In the genomic region with DNA sequence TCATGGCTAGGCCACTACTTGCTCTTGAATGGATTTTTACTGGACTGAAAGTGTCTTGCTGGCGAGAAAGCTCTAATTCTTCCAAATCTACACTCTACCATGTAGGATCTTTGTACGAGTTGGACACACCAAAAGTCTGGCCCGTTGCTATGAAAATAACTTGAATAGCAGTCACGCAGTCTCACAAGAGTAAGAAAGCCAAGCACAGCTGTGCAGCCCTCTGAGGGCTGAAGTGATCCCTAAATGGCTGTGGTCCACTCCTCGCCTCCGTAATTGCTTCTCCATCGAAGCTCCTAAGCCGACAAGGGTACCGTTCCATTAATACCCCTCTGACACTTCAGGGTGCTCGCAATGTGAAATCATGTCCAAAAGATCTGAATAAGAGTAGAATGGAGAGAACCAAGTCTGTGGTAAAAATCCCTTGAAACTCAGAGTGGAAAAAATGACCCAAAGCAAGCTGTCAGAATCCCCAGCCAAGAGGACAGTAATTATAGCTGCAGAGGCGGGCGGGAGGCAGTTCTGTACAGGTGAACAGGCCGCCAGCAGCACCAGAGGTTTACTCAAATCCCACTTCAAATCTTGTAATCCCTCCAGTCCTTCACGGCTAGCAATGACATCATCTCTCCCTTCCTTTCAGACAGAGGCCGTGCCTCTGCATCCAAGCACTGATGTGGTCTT, we compare ENCODE assay signal across 29 mouse cellular contexts.
DNase-seq lines count a peak whose midpoint lies in the region; ATAC-seq lines count a peak whose summit lies in the region.
"Had no signal": no experiment of that assay in that cellular context is flagged by ENCODE, and none has a peak within 500 bp of the region (broad histone marks: within the 10 kb centered on the region; RNA-seq: fewer than 3 reads in every experiment).

No protein-coding gene starts in this region.

- ATAC-seq in limb, embryonic 15.5 days (ENCODE audit: insufficient number of reproducible peaks, low FRiP score, low TSS enrichment, low read depth), result peak; percentile 66
- no peak for ATAC-seq in monocyte, adult 5-6 weeks (replicated peaks; ENCODE audit: insufficient number of reproducible peaks, low FRiP score, low TSS enrichment, poor library complexity, severe bottlenecking)
- ATAC-seq: CD4-positive, CD25-positive, alpha-beta regulatory T cell, adult 4 months; forebrain, embryonic 15.5 days; inflammation-experienced regulatory T-cells, adult 6 months had no signal

- intact Hi-C loops in gastrocnemius, postnatal 36 days (cut with DNase I), result no loop called here

- peak overlapping the region; percentile 84 for H3K27ac ChIP-seq in limb, embryonic 15.5 days
- H3K27ac ChIP-seq: forebrain, embryonic 10.5 days; forebrain, embryonic 15.5 days; heart, adult 2 months; heart, embryonic 13.5 days; hindbrain, embryonic 15.5 days; kidney, embryonic 15.5 days; liver, embryonic 15.5 days; midbrain, embryonic 10.5 days; stomach, postnatal 0 days had no signal

- WGBS in limb, embryonic 15.5 days, result 61% methylated on average over 15 of the region's 15 CpGs

- H3K36me3 ChIP-seq in limb, embryonic 15.5 days, result no peaks in the 10 kb centered on the region
- H3K36me3 ChIP-seq: forebrain, embryonic 10.5 days; forebrain, embryonic 15.5 days; heart, embryonic 13.5 days; hindbrain, embryonic 15.5 days; kidney, embryonic 15.5 days; liver, embryonic 15.5 days; midbrain, embryonic 10.5 days had no signal

- no peak overlapping the region for H3K9ac ChIP-seq in limb, embryonic 15.5 days
- H3K9ac ChIP-seq: forebrain, embryonic 15.5 days; heart, embryonic 13.5 days; hindbrain, embryonic 15.5 days; kidney, embryonic 15.5 days; liver, embryonic 15.5 days; lung, embryonic 14.5 days had no signal

- peak; percentile 48 for DNase-seq in gastrocnemius, adult 18-20 months (ENCODE audit: low spot score)
- no peak for DNase-seq in gastrocnemius, postnatal 36 days
- peak; percentile 68 for DNase-seq in adipocyte (ENCODE audit: low spot score)
- peak; percentile 23 for DNase-seq in gastrocnemius, postnatal 10 days
- no peak for DNase-seq in urinary bladder, adult 18-20 months (ENCODE audit: low spot score in 2 of 2)
- DNase-seq in kidney, postnatal 10 days, result no peak
- DNase-seq: adrenal gland, adult 2 months; cerebellum, adult 11 months; cerebellum, postnatal 10 days; kidney, adult 11 months; kidney, postnatal 4 days; lung, embryonic 14.5 days; lung, postnatal 14 days; right cerebral cortex, adult 18-20 months; thymus, adult 2 months; thymus, postnatal 36 days had no signal

- H3K9me3 ChIP-seq in limb, embryonic 15.5 days, result no peaks in the 10 kb centered on the region
- H3K9me3 ChIP-seq: forebrain, embryonic 10.5 days; forebrain, embryonic 15.5 days; heart, embryonic 13.5 days; hindbrain, embryonic 15.5 days; kidney, embryonic 15.5 days; liver, embryonic 15.5 days; midbrain, embryonic 10.5 days had no signal

- peaks cover 13% of the 10 kb centered on the region for H3K4me1 ChIP-seq in limb, embryonic 15.5 days
- H3K4me1 ChIP-seq: forebrain, embryonic 15.5 days; liver, embryonic 15.5 days had no signal

- no peak overlapping the region for H3K4me2 ChIP-seq in limb, embryonic 15.5 days
- H3K4me2 ChIP-seq: forebrain, embryonic 15.5 days; heart, embryonic 13.5 days; hindbrain, embryonic 15.5 days; kidney, embryonic 15.5 days; liver, embryonic 15.5 days; lung, embryonic 14.5 days had no signal

- no peak overlapping the region for H3K4me3 ChIP-seq in limb, embryonic 15.5 days
- H3K4me3 ChIP-seq: forebrain, embryonic 10.5 days; forebrain, embryonic 15.5 days; heart, adult 2 months; heart, embryonic 13.5 days; hindbrain, embryonic 15.5 days; kidney, embryonic 15.5 days; liver, embryonic 15.5 days; midbrain, embryonic 10.5 days had no signal

- no peaks in the 10 kb centered on the region for H3K27me3 ChIP-seq in limb, embryonic 15.5 days
- H3K27me3 ChIP-seq: forebrain, embryonic 15.5 days; heart, embryonic 13.5 days; hindbrain, embryonic 15.5 days; liver, embryonic 15.5 days had no signal

Comparison
In these comparisons a context has a peak if more than half of its experiments do, and no peak if none do; other contexts are left out.
1. DNase-seq: peak in gastrocnemius, adult 18-20 months (single experiment), adipocyte (single experiment) and gastrocnemius, postnatal 10 days (single experiment); none in gastrocnemius, postnatal 36 days (0 of 2), urinary bladder, adult 18-20 months (0 of 2) and kidney, postnatal 10 days (single experiment).